8 mouse cellular contexts compared by ENCODE assay signal in genomic region chr17:26203321-26203811, GRCm38 (mm10). TPM values are rescaled to one million over a fixed set of nuclear protein-coding genes. Genes with fewer than 3 reads are reported as not detected.
DNase-seq lines count a peak whose midpoint lies in the region; ATAC-seq and TF ChIP-seq lines count a peak whose summit lies in the region.

No protein-coding gene starts in this region.

- H3K4me2 ChIP-seq in heart, embryonic 16.5 days (ENCODE audit: low read depth, low read length), result peak overlapping the region; percentile 96
- peak overlapping the region; percentile 83 for H3K4me2 ChIP-seq in liver, postnatal 0 days (ENCODE audit: low read depth, low read length)
- H3K4me2 ChIP-seq in neural tube, embryonic 15.5 days, result peak overlapping the region; percentile 95

- peak overlapping the region; percentile 52 for H3K4me3 ChIP-seq in cortical plate, adult 2 months (ENCODE audit: insufficient read depth, low read length)
- H3K4me3 ChIP-seq in heart, embryonic 16.5 days (ENCODE audit: low read length), result peak overlapping the region; percentile 62
- peak overlapping the region; percentile 49 for H3K4me3 ChIP-seq in liver, postnatal 0 days (ENCODE audit: low read depth, low read length)
- peak overlapping the region; percentile 49 for H3K4me3 ChIP-seq in neural tube, embryonic 15.5 days (replicated peaks)

- H3K4me1 ChIP-seq in cortical plate, adult 2 months (ENCODE audit: control insufficient read depth, insufficient read depth, low read length), result peaks cover 5% of the 10 kb centered on the region; the same call in 1 of the 2 replicates
- H3K4me1 ChIP-seq in heart, embryonic 16.5 days (ENCODE audit: control insufficient read depth, insufficient read depth, low read length), result peaks cover 9% of the 10 kb centered on the region; the same call in 1 of the 2 replicates
- peaks cover 26% of the 10 kb centered on the region for H3K4me1 ChIP-seq in liver, postnatal 0 days (ENCODE audit: insufficient read depth)
- H3K4me1 ChIP-seq in neural tube, embryonic 15.5 days, result peaks cover 36% of the 10 kb centered on the region

- WGBS in heart, embryonic 16.5 days, result 2% methylated on average over 30 of the region's 30 CpGs
- WGBS in liver, postnatal 0 days (ENCODE audit: insufficient replicate concordance), result 2% methylated on average over 30 of the region's 30 CpGs
- WGBS in neural tube, embryonic 15.5 days, result under 1% methylated on average over 30 of the region's 30 CpGs

- TF ChIP-seq POLR2A in cortical plate, adult 2 months (IDR thresholded peaks at IDR 0.05; ENCODE audit: extremely low read depth, insufficient read depth, low read length), result peak; percentile 13; the same call in 1 of the 2 replicates

- H3K9ac ChIP-seq in heart, embryonic 16.5 days (ENCODE audit: low read length), result peak overlapping the region; percentile 57
- peak overlapping the region; percentile 26; the same call in 1 of the 2 replicates for H3K9ac ChIP-seq in liver, postnatal 0 days (replicated peaks)
- H3K9ac ChIP-seq in neural tube, embryonic 15.5 days (replicated peaks), result peak overlapping the region; percentile 48

- peak; percentile 21 to 71 for DNase-seq in urinary bladder, adult 18-20 months (ENCODE audit: low spot score in 2 of 2)
- DNase-seq in urinary bladder, postnatal 10 days (ENCODE audit: low spot score), result no peak
- peak; percentile 54 for DNase-seq in layer of hippocampus, adult 11-12 months (ENCODE audit: low spot score)
- DNase-seq in liver, postnatal 0 days, result no peak
- no peak for DNase-seq in spleen, postnatal 4 days (ENCODE audit: low spot score in 2 of 2)

- ATAC-seq in heart, embryonic 16.5 days (replicated peaks; ENCODE audit: extremely low read depth, insufficient read depth, low FRiP score), result peak; percentile 15; the same call in 1 of the 2 replicates
- ATAC-seq in liver, postnatal 0 days, result no peak
- ATAC-seq in neural tube, embryonic 15.5 days (ENCODE audit: low FRiP score), result peak; percentile 29; the same call in 1 of the 2 replicates

- H3K9me3 ChIP-seq in heart, embryonic 16.5 days (replicated peaks; ENCODE audit: control insufficient read depth, low read length), result no peaks in the 10 kb centered on the region
- no peaks in the 10 kb centered on the region for H3K9me3 ChIP-seq in liver, postnatal 0 days (ENCODE audit: low read length)
- no peaks in the 10 kb centered on the region for H3K9me3 ChIP-seq in neural tube, embryonic 15.5 days (replicated peaks)

- no peaks in the 10 kb centered on the region for H3K36me3 ChIP-seq in heart, embryonic 16.5 days (ENCODE audit: control insufficient read depth, insufficient read depth)
- no peaks in the 10 kb centered on the region; the same call in 1 of the 2 replicates for H3K36me3 ChIP-seq in liver, postnatal 0 days (replicated peaks; ENCODE audit: insufficient read depth, low read length)
- H3K36me3 ChIP-seq in neural tube, embryonic 15.5 days, result no peaks in the 10 kb centered on the region

- no peak overlapping the region for H3K27ac ChIP-seq in cortical plate, adult 2 months (ENCODE audit: insufficient read depth, low read length)
- no peak overlapping the region for H3K27ac ChIP-seq in heart, embryonic 16.5 days (ENCODE audit: low read length)
- H3K27ac ChIP-seq in liver, postnatal 0 days (ENCODE audit: low read depth), result no peak overlapping the region
- no peak overlapping the region for H3K27ac ChIP-seq in neural tube, embryonic 15.5 days (replicated peaks)

- no peak for TF ChIP-seq EP300 in liver, postnatal 0 days (IDR thresholded peaks at IDR 0.05; ENCODE audit: low read depth)

- no peak for TF ChIP-seq CTCF in cortical plate, adult 2 months (IDR thresholded peaks at IDR 0.05; ENCODE audit: extremely low read depth, insufficient read depth, low read length)
- no peak for TF ChIP-seq CTCF in liver, postnatal 0 days (IDR thresholded peaks at IDR 0.05; ENCODE audit: low read depth)

- H3K27me3 ChIP-seq in heart, embryonic 16.5 days (ENCODE audit: control insufficient read depth, insufficient read depth, low read length), result peaks cover 42% of the 10 kb centered on the region
- H3K27me3 ChIP-seq in liver, postnatal 0 days (ENCODE audit: insufficient read depth, low read length), result peaks cover 44% of the 10 kb centered on the region
- H3K27me3 ChIP-seq in neural tube, embryonic 15.5 days (replicated peaks), result peaks cover 68% of the 10 kb centered on the region

RNA-seq across cellular contexts. Expression of gene Rgs11, which starts 0.6 kb away (rescaled TPM):
- polyA plus RNA-seq in cortical plate, adult 2 months (2012; rRNA removed), result 90.4 and 99.2 TPM in 2 replicates
- 6.1 and 6.7 TPM in 2 replicates for polyA plus RNA-seq in heart, embryonic 16.5 days (2015; fragmentation: Nextera tagmentation; extraction: Ambion mirVana)
- polyA plus RNA-seq in liver, postnatal 0 days (2015; fragmentation: Nextera tagmentation; extraction: Ambion mirVana), result 0.21 TPM in 1 of 2 replicates, not detected in the other
- 21.4 and 25.9 TPM in 2 replicates for polyA plus RNA-seq in neural tube, embryonic 15.5 days (2015; fragmentation: Nextera tagmentation; extraction: Ambion mirVana)

RNA-seq across cellular contexts. Expression of gene Arhgdig, which starts 4.2 kb away (rescaled TPM):
- polyA plus RNA-seq in cortical plate, adult 2 months (2012; rRNA removed), result 163 and 175 TPM in 2 replicates
- polyA plus RNA-seq in heart, embryonic 16.5 days (2015; fragmentation: Nextera tagmentation; extraction: Ambion mirVana), result 2.1 and 2.9 TPM in 2 replicates
- polyA plus RNA-seq in liver, postnatal 0 days (2015; fragmentation: Nextera tagmentation; extraction: Ambion mirVana), result 3.1 and 4.9 TPM in 2 replicates
- 184 and 242 TPM in 2 replicates for polyA plus RNA-seq in neural tube, embryonic 15.5 days (2015; fragmentation: Nextera tagmentation; extraction: Ambion mirVana)

RNA-seq across cellular contexts. Expression of gene Pdia2, which starts 4.5 kb away (rescaled TPM):
- polyA plus RNA-seq in cortical plate, adult 2 months (2012; rRNA removed), result 0.30 and 0.33 TPM in 2 replicates
- polyA plus RNA-seq in heart, embryonic 16.5 days (2015; fragmentation: Nextera tagmentation; extraction: Ambion mirVana), result 0.35 TPM in 1 of 2 replicates, not detected in the other
- 18.8 and 20.5 TPM in 2 replicates for polyA plus RNA-seq in liver, postnatal 0 days (2015; fragmentation: Nextera tagmentation; extraction: Ambion mirVana)
- polyA plus RNA-seq in neural tube, embryonic 15.5 days (2015; fragmentation: Nextera tagmentation; extraction: Ambion mirVana), result 0.23 and 0.73 TPM in 2 replicates

RNA-seq across cellular contexts. Expression of gene Fam234a, which starts 40.7 kb away (rescaled TPM):
- polyA plus RNA-seq in cortical plate, adult 2 months (2012; rRNA removed), result 22.2 and 24.3 TPM in 2 replicates
- polyA plus RNA-seq in heart, embryonic 16.5 days (2015; fragmentation: Nextera tagmentation; extraction: Ambion mirVana), result 48.6 and 52.8 TPM in 2 replicates
- 23.4 and 25.2 TPM in 2 replicates for polyA plus RNA-seq in liver, postnatal 0 days (2015; fragmentation: Nextera tagmentation; extraction: Ambion mirVana)
- polyA plus RNA-seq in neural tube, embryonic 15.5 days (2015; fragmentation: Nextera tagmentation; extraction: Ambion mirVana), result 32.7 and 35.1 TPM in 2 replicates

RNA-seq across cellular contexts. Expression of gene Luc7l, which starts 49.3 kb away (rescaled TPM):
- 64.8 and 68.3 TPM in 2 replicates for polyA plus RNA-seq in cortical plate, adult 2 months (2012; rRNA removed)
- polyA plus RNA-seq in heart, embryonic 16.5 days (2015; fragmentation: Nextera tagmentation; extraction: Ambion mirVana), result 53.8 and 56.0 TPM in 2 replicates
- polyA plus RNA-seq in liver, postnatal 0 days (2015; fragmentation: Nextera tagmentation; extraction: Ambion mirVana), result 21.7 and 21.8 TPM in 2 replicates
- 97.7 and 102 TPM in 2 replicates for polyA plus RNA-seq in neural tube, embryonic 15.5 days (2015; fragmentation: Nextera tagmentation; extraction: Ambion mirVana)

Comparison
In these comparisons a context has a peak if more than half of its experiments do, and no peak if none do; other contexts are left out.
1. DNase-seq: peak in urinary bladder, adult 18-20 months (2 of 2) and layer of hippocampus, adult 11-12 months (single experiment); none in urinary bladder, postnatal 10 days (single experiment), liver, postnatal 0 days (single experiment) and spleen, postnatal 4 days (0 of 2).
2. RNA of gene Arhgdig, which starts 4.2 kb away (polyA plus RNA-seq): 184 to 242 TPM in neural tube, embryonic 15.5 days and 163 to 175 TPM in cortical plate, adult 2 months; 3.1 to 4.9 TPM in liver, postnatal 0 days and 2.1 to 2.9 TPM in heart, embryonic 16.5 days; every median in the first group is over 10 times any median in the second.
3. RNA of gene Pdia2, which starts 4.5 kb away (polyA plus RNA-seq): 18.8 to 20.5 TPM in liver, postnatal 0 days; 0.35 TPM in heart, embryonic 16.5 days, 0.30 to 0.33 TPM in cortical plate, adult 2 months and 0.23 to 0.73 TPM in neural tube, embryonic 15.5 days; every median in the first group is over 10 times any median in the second.
4. Peak in every context shown above with its lines, with median percentiles within 50 percentile points of each other: H3K4me3 ChIP-seq, H3K4me2 ChIP-seq and H3K9ac ChIP-seq.